Mouse (Mus musculus): ENCODE results near the gene Esrp2. TPM values are rescaled to one million over a fixed set of nuclear protein-coding genes. Genes with fewer than 3 reads are reported as not detected.

Gene Esrp2
- polyA plus RNA-seq, 1 experiment from 2014 or later: 46.1 TPM

- Histone ChIP-seq H3K4me3 (replicated peaks) (no peak overlapping the region), H3K9me3 (no peaks in the 10 kb centered on the region), H3K36me3 (no peaks in the 10 kb centered on the region), H3K9ac (no peak overlapping the region), H3K27ac (no peak overlapping the region), H3K27me3 (replicated peaks) (no peaks in the 10 kb centered on the region), H3K4me1 (no peaks in the 10 kb centered on the region), H3K4me2 (no peak overlapping the region)
- ATAC-seq (ENCODE audit: insufficient read depth, low FRiP score, low read depth): no peak
- 83% methylated on average over 2 of the region's 2 CpGs for WGBS
Observed at GRCm38 (mm10) chr8:106145331-106145730, 8.6 kb upstream of the Esrp2 start.

GRCm38 (mm10) chr8:106140769-106141168, 4.0 kb upstream of the Esrp2 start:
- Histone ChIP-seq H3K4me1 (peaks cover 14% of the 10 kb centered on the region), H3K27ac (no peak overlapping the region), H3K27me3 (replicated peaks) (peaks cover 16% of the 10 kb centered on the region), H3K36me3 (no peaks in the 10 kb centered on the region), H3K4me3 (replicated peaks) (no peak overlapping the region), H3K4me2 (no peak overlapping the region), H3K9me3 (no peaks in the 10 kb centered on the region), H3K9ac (no peak overlapping the region)
- WGBS: 16% methylated on average over 13 of the region's 13 CpGs
- no peak for ATAC-seq (ENCODE audit: insufficient read depth, low FRiP score, low read depth)

- no peak overlapping the region for H3K27ac ChIP-seq
- H3K4me2 ChIP-seq: no peak overlapping the region
- H3K9ac ChIP-seq: no peak overlapping the region
- H3K36me3 ChIP-seq: no peaks in the 10 kb centered on the region
- WGBS: 69% methylated on average over 5 of the region's 5 CpGs
- H3K4me1 ChIP-seq: peaks cover 14% of the 10 kb centered on the region
- peaks cover 22% of the 10 kb centered on the region for H3K27me3 ChIP-seq (replicated peaks)
- no peak overlapping the region for H3K4me3 ChIP-seq (replicated peaks)
- H3K9me3 ChIP-seq: no peaks in the 10 kb centered on the region
- no peak for ATAC-seq (ENCODE audit: insufficient read depth, low FRiP score, low read depth)
Observed at GRCm38 (mm10) chr8:106140191-106140590, 3.4 kb upstream of the Esrp2 start.

- Histone ChIP-seq H3K4me2 (peak overlapping the region; percentile 86), H3K36me3 (no peaks in the 10 kb centered on the region), H3K4me1 (peaks cover 17% of the 10 kb centered on the region), H3K27ac (peak overlapping the region; percentile 88), H3K27me3 (replicated peaks) (peaks cover 30% of the 10 kb centered on the region), H3K4me3 (replicated peaks) (peak overlapping the region; percentile 47), H3K9ac (no peak overlapping the region), H3K9me3 (no peaks in the 10 kb centered on the region)
- no peak for ATAC-seq (ENCODE audit: insufficient read depth, low FRiP score, low read depth)
- 11% methylated on average over 7 of the region's 7 CpGs for WGBS
Observed at GRCm38 (mm10) chr8:106138616-106139015, 1.8 kb upstream of the Esrp2 start.

GRCm38 (mm10) chr8:106137906-106138477, 1.2 kb upstream of the Esrp2 start:
- peak overlapping the region; percentile 19; the same call in 1 of the 2 replicates for H3K9ac ChIP-seq
- WGBS: under 1% methylated on average over 24 of the region's 24 CpGs
- H3K36me3 ChIP-seq: peaks cover 1% of the 10 kb centered on the region; the same call in 1 of the 2 replicates
- H3K4me3 ChIP-seq (replicated peaks): peak overlapping the region; percentile 47
- peak overlapping the region; percentile 86 for H3K4me2 ChIP-seq
- ATAC-seq (ENCODE audit: insufficient read depth, low FRiP score, low read depth): peak; percentile 13; the same call in 1 of the 2 replicates
- H3K27me3 ChIP-seq (replicated peaks): peaks cover 30% of the 10 kb centered on the region
- H3K27ac ChIP-seq: peak overlapping the region; percentile 88
- H3K4me1 ChIP-seq: peaks cover 22% of the 10 kb centered on the region
- no peaks in the 10 kb centered on the region for H3K9me3 ChIP-seq

- H3K4me3 ChIP-seq (replicated peaks): peak overlapping the region; percentile 47
- WGBS: 7% methylated on average over 22 of the region's 22 CpGs
- H3K27me3 ChIP-seq (replicated peaks): peaks cover 30% of the 10 kb centered on the region
- H3K4me2 ChIP-seq: peak overlapping the region; percentile 86
- H3K9me3 ChIP-seq: no peaks in the 10 kb centered on the region
- H3K36me3 ChIP-seq: peaks cover 8% of the 10 kb centered on the region
- peak overlapping the region; percentile 29 for H3K9ac ChIP-seq
- no peak for ATAC-seq (ENCODE audit: insufficient read depth, low FRiP score, low read depth)
- H3K27ac ChIP-seq: peak overlapping the region; percentile 88
- peaks cover 23% of the 10 kb centered on the region for H3K4me1 ChIP-seq
Observed at GRCm38 (mm10) chr8:106137218-106137905, 588 bp upstream of the Esrp2 start.

- peak overlapping the region; percentile 88 for H3K27ac ChIP-seq
- peak overlapping the region; percentile 22; the same call in 1 of the 2 replicates for H3K9ac ChIP-seq
- H3K27me3 ChIP-seq (replicated peaks): peaks cover 30% of the 10 kb centered on the region
- H3K9me3 ChIP-seq: no peaks in the 10 kb centered on the region
- H3K36me3 ChIP-seq: peaks cover 12% of the 10 kb centered on the region
- peak overlapping the region; percentile 86 for H3K4me2 ChIP-seq
- 7% methylated on average over 19 of the region's 19 CpGs for WGBS
- 0 out of 2 replicates have a peak, but pooled peaks have one; percentile 2 for ATAC-seq (ENCODE audit: insufficient read depth, low FRiP score, low read depth)
- H3K4me3 ChIP-seq (replicated peaks): peak overlapping the region; percentile 47
- H3K4me1 ChIP-seq: peaks cover 23% of the 10 kb centered on the region
Observed at GRCm38 (mm10) chr8:106135672-106136071, 1.1 kb downstream of the Esrp2 start.

- 20% methylated on average over 14 of the region's 14 CpGs for WGBS
- peaks cover 30% of the 10 kb centered on the region for H3K27me3 ChIP-seq (replicated peaks)
- peaks cover 17% of the 10 kb centered on the region for H3K36me3 ChIP-seq
- H3K9ac ChIP-seq: no peak overlapping the region
- no peaks in the 10 kb centered on the region for H3K9me3 ChIP-seq
- peak overlapping the region; percentile 47 for H3K4me3 ChIP-seq (replicated peaks)
- H3K4me1 ChIP-seq: peaks cover 23% of the 10 kb centered on the region
- ATAC-seq (ENCODE audit: insufficient read depth, low FRiP score, low read depth): peak; percentile 84
- peak overlapping the region; percentile 88 for H3K27ac ChIP-seq
- H3K4me2 ChIP-seq: peak overlapping the region; percentile 86
Observed at GRCm38 (mm10) chr8:106134751-106135571, 1.8 kb downstream of the Esrp2 start.

GRCm38 (mm10) chr8:106133946-106134345, 2.8 kb downstream of the Esrp2 start:
- 64% methylated on average over 6 of the region's 6 CpGs for WGBS
- Histone ChIP-seq H3K4me1 (peaks cover 23% of the 10 kb centered on the region), H3K4me3 (replicated peaks) (peak overlapping the region; percentile 47), H3K9ac (no peak overlapping the region), H3K36me3 (peaks cover 23% of the 10 kb centered on the region), H3K27ac (peak overlapping the region; percentile 82), H3K9me3 (no peaks in the 10 kb centered on the region), H3K4me2 (peak overlapping the region; percentile 86), H3K27me3 (replicated peaks) (peaks cover 30% of the 10 kb centered on the region)
- ATAC-seq (ENCODE audit: insufficient read depth, low FRiP score, low read depth): no peak

- peaks cover 23% of the 10 kb centered on the region for H3K4me1 ChIP-seq
- H3K9me3 ChIP-seq: no peaks in the 10 kb centered on the region
- no peak overlapping the region for H3K9ac ChIP-seq
- peaks cover 25% of the 10 kb centered on the region for H3K36me3 ChIP-seq
- 65% methylated on average over 13 of the region's 13 CpGs for WGBS
- peak overlapping the region; percentile 47; the same call in 1 of the 2 replicates for H3K4me3 ChIP-seq (replicated peaks)
- ATAC-seq (ENCODE audit: insufficient read depth, low FRiP score, low read depth): no peak
- peak overlapping the region; percentile 86 for H3K4me2 ChIP-seq
- H3K27ac ChIP-seq: peak overlapping the region; percentile 82; the same call in 1 of the 2 replicates
- peaks cover 30% of the 10 kb centered on the region for H3K27me3 ChIP-seq (replicated peaks)
Observed at GRCm38 (mm10) chr8:106133526-106133925, 3.2 kb downstream of the Esrp2 start.

- Histone ChIP-seq H3K9me3 (no peaks in the 10 kb centered on the region), H3K27ac (no peak overlapping the region), H3K36me3 (peaks cover 25% of the 10 kb centered on the region), H3K4me1 (peaks cover 19% of the 10 kb centered on the region), H3K27me3 (replicated peaks) (peaks cover 25% of the 10 kb centered on the region), H3K4me2 (no peak overlapping the region), H3K9ac (no peak overlapping the region), H3K4me3 (replicated peaks) (no peak overlapping the region)
- 91% methylated on average over 11 of the region's 11 CpGs for WGBS
- no peak for ATAC-seq (ENCODE audit: insufficient read depth, low FRiP score, low read depth)
Observed at GRCm38 (mm10) chr8:106132356-106132755, 4.4 kb downstream of the Esrp2 start.

Data from stomach, embryonic 15.5 days (tissue).